ENCODE assay signal across 22 mouse cellular contexts in genomic region chr5:5889376-5889775, GRCm38 (mm10).
"Had no signal": no experiment of that assay in that cellular context is flagged by ENCODE, and none has a peak within 500 bp of the region (broad histone marks: within the 10 kb centered on the region; RNA-seq: fewer than 3 reads in every experiment).

No protein-coding gene starts in this region.

- DNase-seq: heart, postnatal 10 days; heart, postnatal 14 days; heart, postnatal 36 days; heart, postnatal 4 days; kidney, adult 11 months; kidney, adult 18-20 months; kidney, adult 2 months; kidney, adult 8-10 months; kidney, adult 9 months; kidney, postnatal 10 days; kidney, postnatal 14 days; kidney, postnatal 25 days; kidney, postnatal 36 days; kidney, postnatal 4 days; layer of hippocampus, adult 9-11 months; layer of hippocampus, postnatal 36 days had no signal

- ATAC-seq: hindbrain, embryonic 16.5 days; hindbrain, postnatal 0 days; inflammation-experienced regulatory T-cells, adult 6 months; intestine, embryonic 15.5 days; intestine, embryonic 16.5 days; intestine, postnatal 0 days had no signal
